Mouse (Mus musculus) 3134 (cell line): Measurements from ENCODE around the gene Paqr4.

ENCODE experiments used
- DNase-seq: peaks from one replicate; pipeline ENCODE4 v3.0.0-alpha.2; 2011; ENCODE audit warnings: low spot score; ENCODE audit not compliant: insufficient read length; ENCODE audit errors: extremely low read depth

Gene Paqr4

DNA sequence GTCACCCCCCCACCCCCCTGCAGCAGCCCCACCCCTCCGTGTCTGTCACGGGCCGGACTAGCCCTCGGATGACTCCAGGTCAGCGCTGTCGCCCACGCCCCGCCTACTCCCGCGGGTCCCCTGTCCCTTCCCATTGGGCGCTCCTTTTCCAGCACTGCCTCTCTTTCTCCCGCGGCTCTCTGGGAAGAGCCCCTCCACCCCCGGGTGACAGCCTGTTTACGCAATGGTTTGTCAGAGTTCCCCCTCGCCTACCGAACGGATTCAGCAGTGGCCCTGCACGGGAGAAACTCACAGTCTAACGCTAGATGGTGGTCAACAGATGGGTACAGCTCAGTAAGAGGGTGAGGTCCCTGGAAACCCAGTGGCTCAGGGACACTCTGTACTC, 13.9 kb downstream of the Paqr4 start:
- DNase-seq: peak; percentile 93

DNA sequence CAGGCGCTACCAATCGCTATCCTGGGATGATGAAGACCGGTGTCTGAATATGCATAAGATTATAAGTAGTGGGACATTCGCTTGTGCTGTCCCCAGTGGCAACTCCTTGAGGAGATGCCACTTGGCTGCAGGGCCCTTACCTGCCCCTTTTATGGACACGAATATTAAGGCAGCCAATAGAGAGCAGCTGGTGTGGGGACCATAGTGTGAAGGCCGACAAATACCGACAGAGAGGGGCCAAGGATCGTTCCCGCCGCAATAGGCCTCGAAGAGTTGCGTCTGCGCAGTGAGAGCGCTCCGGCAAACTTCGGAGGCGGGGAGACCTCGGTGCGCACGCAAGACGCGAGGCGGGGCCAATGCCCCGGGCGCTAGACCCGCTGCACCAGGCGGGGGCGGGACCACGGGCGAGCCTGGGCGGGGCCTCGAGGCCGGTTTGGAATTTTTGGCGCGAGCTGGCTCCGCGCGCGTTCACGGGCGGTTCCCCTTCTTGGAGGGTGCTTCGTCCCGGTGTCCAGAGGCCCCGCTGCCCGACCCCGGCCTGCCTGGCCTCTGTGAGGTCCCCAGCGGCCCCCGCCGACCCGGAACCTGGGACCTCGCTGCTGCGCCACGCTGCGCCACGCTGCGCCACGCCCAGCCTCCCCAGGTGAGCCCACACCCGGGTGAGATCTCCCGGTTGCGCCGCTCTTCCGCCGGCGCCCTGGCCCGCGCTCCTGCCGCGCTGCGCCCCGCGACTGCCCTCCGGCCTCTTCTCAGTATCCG, 14.5 kb downstream of the Paqr4 start, which contains the start of gene Pkmyt1:
TSS of gene Pkmyt1 (plus strand) at position 338 of the 759 bp plus-strand sequence.
- DNase-seq: peak; percentile 95

DNA sequence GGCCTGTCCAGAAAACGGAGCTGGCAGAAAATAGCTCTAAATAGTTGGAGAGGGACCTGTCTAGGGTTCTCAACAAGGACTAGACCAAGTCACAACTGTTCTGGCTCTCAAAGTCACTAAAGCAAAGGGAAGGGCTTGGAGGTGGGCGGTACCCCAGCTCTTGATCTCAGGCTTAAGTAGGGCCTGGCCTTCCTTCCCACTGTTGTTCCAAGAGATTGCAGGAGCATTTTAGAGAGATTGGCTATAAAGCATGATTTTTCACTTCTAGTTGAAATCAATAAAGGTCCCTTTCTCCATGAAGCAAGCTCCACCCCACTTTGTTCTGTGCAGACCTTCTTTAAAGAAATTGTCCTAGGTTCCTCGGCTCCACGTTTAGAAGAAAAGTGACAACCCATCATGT, 15.2 kb downstream of the Paqr4 start:
- DNase-seq: no peak

DNA sequence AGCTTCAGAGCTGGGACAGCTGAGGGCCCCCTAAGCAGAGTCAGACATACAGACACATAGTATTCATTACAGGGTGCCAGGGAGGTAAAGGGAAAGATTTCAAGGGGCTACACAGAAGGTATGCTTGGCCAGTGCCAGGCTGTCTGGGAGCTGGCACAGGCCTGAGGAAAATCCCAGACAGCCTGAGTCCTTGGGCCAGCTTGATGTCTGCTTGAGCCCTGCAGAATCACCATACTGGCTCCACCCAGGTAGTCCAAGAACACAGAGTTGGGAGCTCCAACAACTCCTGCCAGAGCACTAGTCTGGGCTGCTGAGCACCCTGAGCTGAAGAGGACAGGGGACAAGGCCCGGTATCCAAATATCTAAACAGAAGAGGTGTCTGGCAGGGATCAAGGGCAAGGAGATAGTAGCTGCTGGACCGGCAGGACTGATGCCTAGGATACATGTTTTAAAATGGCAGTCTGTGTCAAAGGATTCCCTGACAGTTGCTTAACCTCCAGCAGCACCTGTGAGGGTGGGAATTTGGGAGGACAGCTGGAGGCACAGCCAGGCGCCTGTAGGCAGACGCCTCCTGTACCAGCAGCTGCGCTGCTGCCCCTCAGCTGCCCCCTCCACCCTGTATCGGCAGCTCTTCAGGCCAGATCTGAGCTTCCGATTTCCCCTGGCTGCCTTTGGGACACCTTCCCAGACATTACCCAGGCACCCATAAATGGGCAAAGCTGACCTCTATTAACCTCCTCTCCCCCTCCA, 18.1 kb downstream of the Paqr4 start, which contains the start of gene 1520401A03Rik:
TSS of gene 1520401A03Rik (minus strand) at position 408 of the 750 bp plus-strand sequence.
- DNase-seq: no peak

DNA sequence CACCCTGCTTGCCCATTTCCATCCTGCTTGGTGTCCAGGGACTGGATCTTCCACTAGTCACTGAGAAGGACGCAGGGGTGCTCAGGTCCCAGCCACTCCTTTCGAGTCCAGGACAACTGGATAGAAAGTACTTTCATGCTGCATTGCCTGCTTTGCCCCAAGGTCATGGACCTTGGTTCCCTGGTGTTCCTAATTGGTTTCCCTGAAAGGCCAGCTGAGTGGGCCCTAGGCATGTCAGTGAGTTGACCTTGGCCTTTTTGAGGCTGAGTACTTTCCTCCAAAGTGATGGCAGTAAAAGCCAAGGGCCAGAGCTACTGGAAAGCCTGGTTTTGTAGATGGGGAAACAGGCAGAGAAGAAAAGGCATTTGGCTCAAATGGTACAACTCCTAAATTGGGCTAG, 18.8 kb downstream of the Paqr4 start:
- DNase-seq: no peak

DNA sequence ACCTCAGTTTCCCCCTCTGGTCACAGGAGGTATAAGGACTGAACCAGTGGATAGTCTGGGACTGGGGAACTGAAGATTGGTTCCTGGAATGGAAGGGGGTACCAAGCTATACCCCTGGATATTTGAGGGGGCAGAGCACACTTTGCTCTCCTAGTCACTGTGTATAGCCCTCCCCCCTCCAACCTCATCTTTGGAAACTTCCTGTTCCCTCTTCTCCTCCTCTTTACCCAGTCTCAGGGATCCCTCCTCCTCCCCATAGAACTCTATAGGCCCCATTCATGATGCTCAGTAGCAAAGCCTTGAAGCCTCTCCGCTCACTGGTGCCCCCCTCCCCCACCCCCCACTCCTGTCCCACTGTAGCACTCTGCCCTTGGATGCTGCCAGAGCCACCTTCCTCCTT, 21.2 kb downstream of the Paqr4 start:
- no peak for DNase-seq

DNA sequence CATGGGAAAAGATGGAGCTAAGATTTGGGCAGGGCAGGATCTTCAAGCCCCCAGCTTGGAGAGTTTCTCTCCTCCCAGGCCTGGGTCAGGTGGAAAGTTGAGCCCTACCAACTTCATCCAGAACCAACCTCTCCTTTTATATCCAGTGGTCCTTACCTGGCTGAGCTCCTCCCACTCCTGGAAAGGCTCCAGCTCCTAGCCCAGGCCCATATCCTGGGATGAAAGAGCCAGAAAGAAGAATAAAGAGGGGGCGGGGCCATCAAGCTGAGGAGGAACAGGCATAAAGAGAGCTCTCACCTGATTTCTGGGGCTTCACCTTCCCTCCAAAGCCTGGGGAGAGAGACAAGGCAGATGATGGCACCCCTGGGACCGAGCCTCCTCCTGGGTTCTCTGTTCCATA, 23.7 kb downstream of the Paqr4 start:
- no peak for DNase-seq

DNA sequence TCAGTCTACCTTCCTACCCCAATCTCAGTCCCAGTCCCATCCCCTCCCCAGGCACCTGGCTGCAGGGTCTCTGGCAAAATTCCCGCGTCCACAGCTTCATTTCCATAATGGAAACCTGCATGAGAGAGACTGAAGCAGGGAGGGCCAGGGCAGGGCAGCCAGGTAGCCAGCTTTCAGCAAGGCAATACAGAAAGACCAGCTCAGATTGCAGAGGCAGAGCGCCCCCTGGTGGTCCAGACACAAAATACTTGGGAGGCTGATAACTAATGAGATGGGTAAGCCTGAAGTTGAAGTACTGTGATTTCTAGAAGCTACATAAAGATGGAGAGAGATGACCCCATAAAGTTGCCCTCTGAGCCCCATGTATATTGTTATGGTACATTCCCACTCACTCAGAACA, 34.5 kb downstream of the Paqr4 start:
- DNase-seq: peak; percentile 42

DNA sequence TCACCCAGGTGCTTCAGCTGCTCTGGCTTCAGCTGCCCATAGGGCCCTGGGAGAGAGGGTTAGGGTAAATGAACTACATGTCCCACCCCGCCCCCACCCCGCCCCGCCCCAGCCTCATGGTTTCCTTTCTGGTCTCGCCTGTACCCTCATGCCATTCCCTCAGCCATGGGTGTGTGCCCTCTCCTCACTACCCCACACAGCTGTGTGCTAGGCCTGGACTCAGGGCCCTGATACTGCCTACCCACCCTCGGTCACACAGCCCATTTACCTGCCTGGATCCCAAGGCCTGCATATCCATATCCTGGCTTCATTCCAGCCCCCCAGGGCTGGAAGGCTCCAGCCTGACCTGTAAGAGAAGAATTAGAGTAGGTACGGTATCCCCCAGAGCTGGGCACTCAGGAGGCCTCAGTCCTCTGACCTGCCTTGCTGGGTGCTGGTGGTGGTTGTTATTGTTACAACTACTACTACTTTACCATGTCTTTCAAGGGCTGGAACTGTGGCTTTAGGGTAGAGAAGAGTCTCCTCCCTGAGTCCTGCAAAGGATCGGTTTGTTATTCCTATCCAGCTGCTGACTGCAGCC, 35.1 kb downstream of the Paqr4 start:
- DNase-seq: no peak

DNA sequence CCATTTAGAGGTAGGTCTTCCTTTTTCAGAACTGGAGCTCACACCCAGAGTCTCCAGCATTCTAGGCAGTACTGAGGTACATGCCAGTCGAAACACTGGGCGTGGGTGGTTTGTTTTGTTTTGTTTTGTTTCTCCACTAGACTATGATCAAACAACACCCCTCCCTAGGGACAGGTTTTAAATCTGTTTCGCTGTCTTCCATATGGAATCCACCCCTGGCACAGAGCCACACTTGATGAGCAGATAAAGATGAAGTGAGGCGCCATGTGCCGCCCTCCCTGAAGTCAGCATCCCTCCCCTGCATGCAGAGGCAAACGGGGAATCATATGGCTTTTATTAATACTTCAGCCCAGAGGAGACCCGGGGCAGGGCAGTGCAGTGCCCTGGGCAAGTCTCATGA, 35.9 kb downstream of the Paqr4 start:
- DNase-seq: no peak

DNA sequence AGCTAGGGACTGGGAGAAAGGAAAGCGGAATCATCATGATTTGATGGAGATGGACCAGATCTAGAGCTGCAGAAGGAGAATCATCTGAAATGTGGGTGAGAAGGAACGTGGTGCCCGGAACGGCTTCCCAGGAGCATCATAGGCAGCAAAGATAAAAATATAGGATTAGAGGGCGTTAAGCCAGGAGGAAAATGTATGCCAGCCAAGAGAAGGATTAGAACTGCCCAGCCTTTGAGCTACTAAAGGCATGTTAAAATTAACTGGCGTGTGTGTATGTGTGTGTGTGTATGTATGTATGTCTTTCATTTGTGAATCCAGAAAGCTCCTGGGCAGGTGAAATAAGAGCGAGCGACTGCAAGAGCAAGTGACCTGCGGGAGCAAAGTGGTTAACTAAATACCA, 37.4 kb downstream of the Paqr4 start:
- no peak for DNase-seq

DNA sequence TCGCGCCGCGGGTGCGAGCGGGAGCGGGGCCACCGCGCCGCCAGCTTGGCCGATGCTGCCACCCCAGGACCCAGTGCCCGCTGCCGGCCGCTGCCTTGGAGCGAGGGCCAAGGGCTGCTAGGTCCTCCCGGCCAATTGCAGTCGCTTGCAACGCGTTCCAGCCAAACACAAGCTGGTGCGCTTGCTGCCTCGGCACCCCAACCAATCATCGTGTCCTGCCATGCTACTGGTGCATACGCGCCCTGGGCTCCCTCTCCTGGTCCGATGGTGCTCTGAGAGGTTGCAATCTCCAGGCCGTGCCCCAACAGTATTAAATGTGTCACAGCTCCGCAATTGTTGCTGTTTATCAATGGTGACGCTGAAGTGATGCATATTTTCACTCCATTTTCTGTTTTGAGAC, 40.6 kb downstream of the Paqr4 start:
- peak; percentile 92 for DNase-seq

DNA sequence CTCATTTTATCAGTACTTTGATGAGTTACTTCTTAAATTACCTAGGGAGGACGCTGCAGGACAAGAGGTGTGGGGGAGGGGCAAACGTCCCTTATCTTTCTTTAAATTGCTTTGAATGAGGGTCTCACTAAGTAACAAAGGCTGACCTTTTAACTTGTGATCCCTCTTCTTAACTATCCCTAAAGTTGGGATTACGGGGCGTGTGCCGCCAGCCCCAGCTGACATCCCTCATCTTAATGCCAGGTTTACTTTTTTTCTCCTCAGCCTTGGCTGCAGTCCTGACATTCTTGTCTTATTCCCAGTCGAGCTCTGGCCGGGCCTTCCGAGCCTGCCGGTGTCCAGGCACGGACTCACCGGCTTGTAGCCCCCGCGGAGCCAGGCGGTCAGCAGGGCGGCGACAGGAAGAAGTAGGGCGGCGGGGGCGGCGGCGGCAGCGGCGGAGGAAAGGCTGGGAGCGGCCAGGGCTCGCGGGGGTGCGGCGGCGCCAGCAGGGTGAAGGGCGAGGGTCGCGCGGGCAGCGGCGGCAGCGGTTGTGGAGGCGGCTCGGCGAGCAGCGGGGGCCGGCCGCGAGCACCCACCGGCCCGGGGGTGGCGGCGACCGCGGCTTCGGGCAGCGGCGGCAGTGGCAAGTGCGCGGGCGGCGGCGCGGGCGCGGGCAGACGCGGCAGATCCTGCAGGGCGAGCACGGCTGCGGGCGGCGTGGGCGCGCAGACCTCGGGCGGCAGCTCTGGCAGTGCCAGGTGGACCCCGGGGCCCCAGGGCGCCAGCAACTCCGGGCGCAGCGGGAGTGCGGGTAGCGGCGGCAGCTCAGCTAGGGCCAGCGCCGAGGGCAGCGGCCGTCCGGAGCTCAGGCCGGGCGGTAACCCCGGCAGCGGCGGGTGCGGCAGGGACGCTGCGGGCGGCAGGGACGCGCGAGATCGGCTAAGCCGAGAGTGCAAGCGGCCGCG, 41.3 kb downstream of the Paqr4 start:
- peak; percentile 55 for DNase-seq

DNA sequence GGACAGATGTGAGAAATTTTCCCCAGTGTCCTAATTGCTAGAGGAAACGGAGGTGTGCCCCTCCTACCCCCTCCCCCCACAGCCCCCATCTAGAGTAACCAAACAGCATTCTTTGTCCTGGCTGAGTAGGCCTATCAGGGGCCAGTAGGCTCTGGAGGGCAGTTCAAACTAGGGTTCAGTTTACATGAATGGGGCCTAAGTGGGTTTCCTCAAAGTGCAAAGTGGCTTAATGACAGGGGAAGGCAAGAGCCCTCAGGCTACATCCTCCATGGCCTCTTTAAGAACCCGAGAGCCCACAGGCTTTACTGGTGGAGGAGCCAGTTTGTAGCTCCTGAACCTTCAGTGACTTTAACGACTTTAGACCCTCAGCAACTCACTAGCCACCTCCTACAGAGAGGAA, 44.9 kb downstream of the Paqr4 start:
- no peak for DNase-seq

DNA sequence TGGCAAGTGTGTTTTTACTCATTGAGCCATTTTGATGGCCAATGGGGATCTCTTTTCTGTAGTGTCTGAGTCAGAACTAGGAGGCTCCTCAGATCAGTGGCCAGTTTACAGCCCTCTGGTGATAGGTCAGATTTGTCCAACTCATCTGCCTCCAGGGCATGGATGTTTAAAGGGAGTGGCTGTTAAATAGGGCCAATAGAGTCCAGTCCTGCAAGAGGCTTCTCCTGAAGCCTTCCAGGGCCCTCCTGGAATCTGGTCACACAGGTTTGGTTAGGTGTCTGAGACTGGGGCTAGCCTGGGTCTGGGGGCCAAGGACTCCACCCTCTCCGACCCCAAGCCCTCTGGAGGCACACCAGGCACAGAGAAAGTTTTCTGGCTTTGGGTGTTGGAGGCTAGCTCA, 46.2 kb downstream of the Paqr4 start:
- DNase-seq: peak; percentile 72
